Mouse (Mus musculus): ENCODE measurements at regions not wholly inside any gene's neighbourhood (a gene's known extent, or its start where the extent isn't known, plus 50 kb on each side); places are given as distances from the start of the nearest gene placed in this dataset.

- Histone ChIP-seq H3K36me3 (ENCODE audit: control insufficient read depth, insufficient read depth, low read length) (no peaks in the 10 kb centered on the region), H3K27ac (no peak overlapping the region), H3K4me3 (no peak overlapping the region), H3K9ac (ENCODE audit: low read depth, low read length) (no peak overlapping the region), H3K4me1 (ENCODE audit: control insufficient read depth, insufficient read depth, low read length) (no peaks in the 10 kb centered on the region), H3K27me3 (ENCODE audit: control insufficient read depth, insufficient read depth, low read length) (no peaks in the 10 kb centered on the region), H3K79me2 (replicated peaks; ENCODE audit: control insufficient read depth, insufficient read depth, low read length) (no peaks in the 10 kb centered on the region)
- intact Hi-C loops (cut with DNase I), result no loop called here
- 83% methylated on average over 2 of the region's 2 CpGs for WGBS
- DNase-seq, result no peak
- no peak for TF ChIP-seq POLR2A (IDR thresholded peaks at IDR 0.05; ENCODE audit: insufficient read depth, low read depth, low read length)
Observed at GRCm38 (mm10) chr12:6046110-6046509, 670.6 kb upstream of the Klhl29 start.

- intact Hi-C loops (cut with DNase I), result no loop called here
- DNase-seq, result no peak
- TF ChIP-seq EP300 (IDR thresholded peaks at IDR 0.05; ENCODE audit: insufficient read depth, low read depth, low read length) (no peak), POLR2A (IDR thresholded peaks at IDR 0.05; ENCODE audit: insufficient read depth, low read depth, low read length) (no peak), CTCF (IDR thresholded peaks at IDR 0.05) (no peak)
Observed at GRCm38 (mm10) chr12:6042326-6042725, 666.8 kb upstream of the Klhl29 start.

GRCm38 (mm10) chr12:6024111-6024510 is 648.6 kb upstream of the Klhl29 start:
- H3K79me2 ChIP-seq (replicated peaks; ENCODE audit: control insufficient read depth, insufficient read depth, low read length), result no peaks in the 10 kb centered on the region
- no peaks in the 10 kb centered on the region for H3K27me3 ChIP-seq (ENCODE audit: control insufficient read depth, insufficient read depth, low read length)
- H3K4me3 ChIP-seq, result no peak overlapping the region
- H3K4me1 ChIP-seq (ENCODE audit: control insufficient read depth, insufficient read depth, low read length), result no peaks in the 10 kb centered on the region
- no peak overlapping the region for H3K9ac ChIP-seq (ENCODE audit: low read depth, low read length)
- H3K36me3 ChIP-seq (ENCODE audit: control insufficient read depth, insufficient read depth, low read length), result no peaks in the 10 kb centered on the region
- no peak overlapping the region for H3K27ac ChIP-seq
- TF ChIP-seq EP300 (IDR thresholded peaks at IDR 0.05; ENCODE audit: insufficient read depth, low read depth, low read length) (no peak), POLR2A (IDR thresholded peaks at IDR 0.05; ENCODE audit: insufficient read depth, low read depth, low read length) (no peak), CTCF (IDR thresholded peaks at IDR 0.05) (no peak)
- intact Hi-C loops (cut with DNase I), result no loop called here
- WGBS, result 65% methylated on average over 3 of the region's 3 CpGs
- DNase-seq, result no peak

More at GRCm38 (mm10) chr12:6042326-6042725, 666.8 kb upstream of the Klhl29 start:
- H3K27me3 ChIP-seq (ENCODE audit: control insufficient read depth, insufficient read depth, low read length), result no peaks in the 10 kb centered on the region
- H3K36me3 ChIP-seq (ENCODE audit: control insufficient read depth, insufficient read depth, low read length), result no peaks in the 10 kb centered on the region
- 32% methylated on average over 1 of the region's 1 CpGs for WGBS
- no peak overlapping the region for H3K9ac ChIP-seq (ENCODE audit: low read depth, low read length)
- H3K79me2 ChIP-seq (replicated peaks; ENCODE audit: control insufficient read depth, insufficient read depth, low read length), result no peaks in the 10 kb centered on the region
- no peak overlapping the region for H3K27ac ChIP-seq
- no peaks in the 10 kb centered on the region for H3K4me1 ChIP-seq (ENCODE audit: control insufficient read depth, insufficient read depth, low read length)
- no peak overlapping the region for H3K4me3 ChIP-seq

- H3K27me3 ChIP-seq (ENCODE audit: control insufficient read depth, insufficient read depth, low read length), result no peaks in the 10 kb centered on the region
- H3K36me3 ChIP-seq (ENCODE audit: control insufficient read depth, insufficient read depth, low read length), result no peaks in the 10 kb centered on the region
- no peak overlapping the region for H3K4me3 ChIP-seq
- H3K27ac ChIP-seq, result no peak overlapping the region
- no peaks in the 10 kb centered on the region for H3K4me1 ChIP-seq (ENCODE audit: control insufficient read depth, insufficient read depth, low read length)
- DNase-seq, result no peak
- H3K79me2 ChIP-seq (replicated peaks; ENCODE audit: control insufficient read depth, insufficient read depth, low read length), result no peaks in the 10 kb centered on the region
- 37% methylated on average over 2 of the region's 2 CpGs for WGBS
- no peak for TF ChIP-seq EP300 (IDR thresholded peaks at IDR 0.05; ENCODE audit: insufficient read depth, low read depth, low read length)
- H3K9ac ChIP-seq (ENCODE audit: low read depth, low read length), result no peak overlapping the region
- intact Hi-C loops (cut with DNase I), result no loop called here
Observed at GRCm38 (mm10) chr12:6022490-6022889, 647.0 kb upstream of the Klhl29 start.

- Histone ChIP-seq H3K9ac (ENCODE audit: low read depth, low read length) (no peak overlapping the region), H3K36me3 (ENCODE audit: control insufficient read depth, insufficient read depth, low read length) (no peaks in the 10 kb centered on the region), H3K79me2 (replicated peaks; ENCODE audit: control insufficient read depth, insufficient read depth, low read length) (no peaks in the 10 kb centered on the region), H3K27ac (no peak overlapping the region), H3K4me1 (ENCODE audit: control insufficient read depth, insufficient read depth, low read length) (no peaks in the 10 kb centered on the region), H3K4me3 (no peak overlapping the region), H3K27me3 (ENCODE audit: control insufficient read depth, insufficient read depth, low read length) (no peaks in the 10 kb centered on the region)
- intact Hi-C loops (cut with DNase I), result no loop called here
- 49% methylated on average over 3 of the region's 3 CpGs for WGBS
- no peak for TF ChIP-seq CTCF (IDR thresholded peaks at IDR 0.05)
- no peak for TF ChIP-seq EP300 (IDR thresholded peaks at IDR 0.05; ENCODE audit: insufficient read depth, low read depth, low read length)
- TF ChIP-seq POLR2A (IDR thresholded peaks at IDR 0.05; ENCODE audit: insufficient read depth, low read depth, low read length), result no peak
- no peak for DNase-seq
Observed at GRCm38 (mm10) chr12:6000961-6001360, 625.5 kb upstream of the Klhl29 start.

GRCm38 (mm10) chr12:5997366-5997765 is 621.9 kb upstream of the Klhl29 start:
- Histone ChIP-seq H3K27me3 (ENCODE audit: control insufficient read depth, insufficient read depth, low read length) (no peaks in the 10 kb centered on the region), H3K4me3 (no peak overlapping the region), H3K9ac (ENCODE audit: low read depth, low read length) (no peak overlapping the region), H3K4me1 (ENCODE audit: control insufficient read depth, insufficient read depth, low read length) (no peaks in the 10 kb centered on the region), H3K79me2 (replicated peaks; ENCODE audit: control insufficient read depth, insufficient read depth, low read length) (no peaks in the 10 kb centered on the region), H3K27ac (no peak overlapping the region), H3K36me3 (ENCODE audit: control insufficient read depth, insufficient read depth, low read length) (no peaks in the 10 kb centered on the region)
- TF ChIP-seq EP300 (IDR thresholded peaks at IDR 0.05; ENCODE audit: insufficient read depth, low read depth, low read length) (no peak), CTCF (IDR thresholded peaks at IDR 0.05) (no peak), POLR2A (IDR thresholded peaks at IDR 0.05; ENCODE audit: insufficient read depth, low read depth, low read length) (no peak)
- WGBS, result 83% methylated on average over 5 of the region's 5 CpGs
- no peak for DNase-seq
- intact Hi-C loops (cut with DNase I), result no loop called here

Data from heart, adult 2 months (tissue).